Mouse (Mus musculus): ENCODE data around the gene Ift140. TPM values are rescaled to one million over a fixed set of nuclear protein-coding genes. Genes with fewer than 3 reads are reported as not detected.
A peak's percentile ranks its signal among the peaks of the same experiment; 100 is the strongest.

Ift140 gene
- total and polyA plus RNA-seq, 3 experiments, result 3.1 to 5.2 (median 5.0) TPM

DNA sequence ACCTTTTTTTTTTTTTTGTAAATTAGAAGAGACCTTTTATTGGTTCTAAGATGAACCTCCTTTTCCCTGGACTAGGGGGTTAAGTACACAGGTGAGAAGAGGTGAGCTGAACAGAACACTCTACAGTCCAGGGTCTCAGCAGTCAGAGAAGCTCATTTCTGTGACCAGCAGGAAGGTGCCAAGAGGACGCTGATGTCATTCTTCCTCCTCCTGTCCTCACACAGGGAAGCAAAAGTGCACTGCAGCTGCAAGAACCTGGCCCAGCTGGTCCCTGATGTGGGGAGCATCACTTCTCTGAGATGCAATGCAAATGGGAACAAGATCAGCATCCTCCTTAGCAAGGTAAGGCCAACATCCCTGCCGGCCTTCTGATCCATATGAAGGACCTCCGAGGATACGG is 29.4 kb downstream of the Ift140 start:
- no peak for DNase-seq
- Histone ChIP-seq H3K4me1 (ENCODE audit: control insufficient read depth, insufficient read depth, low read length) (peaks cover 5% of the 10 kb centered on the region), H3K36me3 (ENCODE audit: control insufficient read depth, insufficient read depth, low read length) (no peaks in the 10 kb centered on the region), H3K9ac (ENCODE audit: low read depth, low read length) (no peak overlapping the region), H3K27me3 (ENCODE audit: control insufficient read depth, insufficient read depth, low read length) (no peaks in the 10 kb centered on the region), H3K27ac (peak overlapping the region; percentile 18), H3K79me2 (replicated peaks; ENCODE audit: control insufficient read depth, insufficient read depth, low read length) (no peaks in the 10 kb centered on the region), H3K4me3 (no peak overlapping the region)
- intact Hi-C loops (cut with DNase I), result no loop called here
- WGBS, result 69% methylated on average over 4 of the region's 4 CpGs
- TF ChIP-seq POLR2A (IDR thresholded peaks at IDR 0.05; ENCODE audit: insufficient read depth, low read depth, low read length), result no peak
- no peak for TF ChIP-seq CTCF (IDR thresholded peaks at IDR 0.05)
- no peak for TF ChIP-seq EP300 (IDR thresholded peaks at IDR 0.05; ENCODE audit: insufficient read depth, low read depth, low read length)

DNA sequence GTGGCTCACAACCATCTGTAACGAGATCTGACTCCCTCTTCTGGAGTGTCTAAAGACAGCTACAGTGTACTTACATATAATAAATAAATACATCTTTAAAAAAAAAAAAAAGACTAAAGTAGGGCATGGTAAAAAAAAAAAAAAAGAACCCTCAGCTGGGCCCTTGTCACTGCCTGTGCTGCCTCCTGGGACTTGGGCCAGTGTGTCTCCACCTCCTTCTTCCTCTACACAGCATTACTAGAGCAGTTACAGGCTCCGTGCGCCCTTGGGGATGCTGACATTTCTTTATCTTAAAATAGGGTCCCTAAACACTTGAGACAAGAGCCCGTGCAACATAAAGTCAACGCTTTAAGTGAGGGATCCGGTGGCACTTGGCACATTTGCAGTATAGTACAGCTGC is 31.3 kb downstream of the Ift140 start:
- DNase-seq, result no peak

DNA sequence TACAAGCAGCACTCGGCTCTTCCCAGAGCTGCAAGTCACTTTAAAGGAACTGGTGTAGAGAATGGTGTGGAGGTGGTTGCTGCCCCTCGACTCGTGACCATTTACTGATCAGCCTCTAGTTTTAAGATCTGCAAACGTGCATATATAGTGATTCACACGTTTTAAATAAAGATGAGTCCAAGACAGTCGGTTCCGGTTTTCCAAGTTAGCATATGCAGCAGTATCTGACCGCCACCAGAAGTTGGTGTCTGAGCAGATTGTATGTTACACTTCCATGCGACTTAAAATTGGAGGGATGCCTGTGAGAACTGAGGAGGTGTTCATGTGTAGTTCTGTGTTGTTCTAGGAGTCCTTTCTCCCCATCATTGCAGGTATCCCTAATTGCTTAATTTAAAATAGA is 37.4 kb downstream of the Ift140 start:
- intact Hi-C loops (cut with DNase I), result no loop called here
- no peaks in the 10 kb centered on the region for H3K79me2 ChIP-seq (replicated peaks; ENCODE audit: control insufficient read depth, insufficient read depth, low read length)
- no peaks in the 10 kb centered on the region for H3K4me1 ChIP-seq (ENCODE audit: control insufficient read depth, insufficient read depth, low read length)
- no peak overlapping the region for H3K4me3 ChIP-seq
- no peak for DNase-seq
- no peak overlapping the region for H3K9ac ChIP-seq (ENCODE audit: low read depth, low read length)
- 79% methylated on average over 9 of the region's 9 CpGs for WGBS
- TF ChIP-seq CTCF (IDR thresholded peaks at IDR 0.05), result no peak
- no peaks in the 10 kb centered on the region; the same call in 1 of the 2 replicates for H3K36me3 ChIP-seq (ENCODE audit: control insufficient read depth, insufficient read depth, low read length)
- H3K27me3 ChIP-seq (ENCODE audit: control insufficient read depth, insufficient read depth, low read length), result no peaks in the 10 kb centered on the region
- H3K27ac ChIP-seq, result no peak overlapping the region

More for the DNA sequence above, 31.3 kb downstream of the Ift140 start:
- intact Hi-C loops (cut with DNase I), result no loop called here
- no peaks in the 10 kb centered on the region for H3K27me3 ChIP-seq (ENCODE audit: control insufficient read depth, insufficient read depth, low read length)
- no peaks in the 10 kb centered on the region for H3K79me2 ChIP-seq (replicated peaks; ENCODE audit: control insufficient read depth, insufficient read depth, low read length)
- H3K4me1 ChIP-seq (ENCODE audit: control insufficient read depth, insufficient read depth, low read length), result peaks cover 5% of the 10 kb centered on the region
- TF ChIP-seq POLR2A (IDR thresholded peaks at IDR 0.05; ENCODE audit: insufficient read depth, low read depth, low read length), result no peak
- WGBS, result 54% methylated on average over 6 of the region's 6 CpGs
- no peak overlapping the region for H3K27ac ChIP-seq
- no peak overlapping the region for H3K4me3 ChIP-seq
- H3K36me3 ChIP-seq (ENCODE audit: control insufficient read depth, insufficient read depth, low read length), result no peaks in the 10 kb centered on the region
- no peak overlapping the region for H3K9ac ChIP-seq (ENCODE audit: low read depth, low read length)

DNA sequence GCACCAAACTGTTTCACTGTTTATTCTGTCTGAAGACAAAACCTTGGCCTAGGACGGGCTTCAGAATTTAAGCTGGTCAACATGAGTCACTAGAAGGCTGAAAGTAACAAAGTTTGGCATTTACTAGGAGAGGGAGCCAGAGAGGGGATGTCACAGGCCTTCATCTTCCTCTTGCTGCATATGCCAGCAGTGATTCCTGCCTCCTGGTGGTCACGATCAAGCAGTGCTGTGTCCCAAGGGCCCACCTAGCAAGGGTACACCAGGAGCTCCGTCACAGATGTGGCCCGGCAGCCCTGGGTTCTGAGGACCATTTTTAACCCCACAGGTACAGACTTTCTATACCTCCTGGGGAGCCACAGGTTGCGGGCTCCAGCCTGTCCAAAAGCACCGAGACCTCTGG is 41.2 kb downstream of the Ift140 start:
- intact Hi-C loops (cut with DNase I), result no loop called here
- peaks cover 8% of the 10 kb centered on the region for H3K4me1 ChIP-seq (ENCODE audit: control insufficient read depth, insufficient read depth, low read length)
- H3K4me3 ChIP-seq, result no peak overlapping the region
- H3K27ac ChIP-seq, result no peak overlapping the region
- no peak for DNase-seq
- TF ChIP-seq POLR2A (IDR thresholded peaks at IDR 0.05; ENCODE audit: insufficient read depth, low read depth, low read length) (no peak), CTCF (IDR thresholded peaks at IDR 0.05) (peak; percentile 50)
- H3K9ac ChIP-seq (ENCODE audit: low read depth, low read length), result no peak overlapping the region
- WGBS, result 77% methylated on average over 6 of the region's 6 CpGs
- H3K27me3 ChIP-seq (ENCODE audit: control insufficient read depth, insufficient read depth, low read length), result no peaks in the 10 kb centered on the region
- H3K36me3 ChIP-seq (ENCODE audit: control insufficient read depth, insufficient read depth, low read length), result no peaks in the 10 kb centered on the region; the same call in 1 of the 2 replicates
- H3K79me2 ChIP-seq (replicated peaks; ENCODE audit: control insufficient read depth, insufficient read depth, low read length), result no peaks in the 10 kb centered on the region

DNA sequence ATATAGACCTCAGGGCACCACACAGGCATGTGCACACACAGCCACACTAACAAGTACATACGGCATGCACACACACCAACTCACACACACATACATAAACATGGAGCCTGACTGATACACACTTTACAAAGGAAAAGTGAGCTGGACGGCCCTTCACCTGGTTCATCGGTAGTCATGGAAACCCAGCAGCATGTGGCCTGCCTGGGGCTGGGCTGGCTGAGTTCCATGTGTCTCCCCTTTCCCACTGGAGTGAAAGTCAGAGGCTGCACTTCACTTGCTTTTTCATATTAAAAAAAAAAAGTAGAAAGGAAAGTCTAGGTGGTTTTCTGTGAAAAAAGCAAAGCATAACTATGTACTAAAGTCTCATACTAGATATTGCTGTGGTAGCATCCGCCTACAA is 47.4 kb downstream of the Ift140 start:
- Histone ChIP-seq H3K4me1 (ENCODE audit: control insufficient read depth, insufficient read depth, low read length) (peaks cover 40% of the 10 kb centered on the region), H3K27ac (peak overlapping the region; percentile 96), H3K36me3 (ENCODE audit: control insufficient read depth, insufficient read depth, low read length) (peaks cover 33% of the 10 kb centered on the region), H3K4me3 (no peak overlapping the region; the same call in 1 of the 2 replicates), H3K9ac (ENCODE audit: low read depth, low read length) (no peak overlapping the region), H3K79me2 (replicated peaks; ENCODE audit: control insufficient read depth, insufficient read depth, low read length) (no peaks in the 10 kb centered on the region), H3K27me3 (ENCODE audit: control insufficient read depth, insufficient read depth, low read length) (no peaks in the 10 kb centered on the region)
- intact Hi-C loops (cut with DNase I), result loop anchor here (2.0 to 5.0 kb wide), 2 partner anchors 14 to 46 kb away; partner anchors contain the start of genes Cramp1l and Ift140
- no peak for DNase-seq
- TF ChIP-seq POLR2A (IDR thresholded peaks at IDR 0.05; ENCODE audit: insufficient read depth, low read depth, low read length), result no peak
- no peak for TF ChIP-seq CTCF (IDR thresholded peaks at IDR 0.05)
- no peak for TF ChIP-seq EP300 (IDR thresholded peaks at IDR 0.05; ENCODE audit: insufficient read depth, low read depth, low read length)
- WGBS, result 76% methylated on average over 4 of the region's 4 CpGs

DNA sequence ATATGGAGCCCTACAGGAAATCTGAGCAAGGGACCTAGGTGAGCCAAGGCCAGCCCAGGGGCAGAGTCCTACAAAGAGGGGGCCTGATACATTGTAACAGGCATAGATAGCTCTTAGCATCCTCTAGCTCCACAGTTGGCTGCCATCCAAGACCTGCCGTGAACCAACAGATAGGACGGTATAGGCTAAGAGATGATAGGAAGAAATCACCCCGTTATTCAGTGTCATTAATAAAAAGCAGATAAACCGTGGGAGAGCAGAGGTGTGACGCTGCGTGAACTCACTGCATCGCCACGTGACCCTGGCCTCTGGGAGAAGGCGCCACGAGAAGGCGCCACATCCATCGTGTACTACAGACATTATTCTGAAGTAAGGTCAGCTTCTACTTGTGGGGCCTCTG is 48.0 kb downstream of the Ift140 start:
- peak in 1 of 2 experiments; percentile 58 for DNase-seq
- Histone ChIP-seq H3K4me3 (peak overlapping the region; percentile 4), H3K27me3 (ENCODE audit: control insufficient read depth, insufficient read depth, low read length) (no peaks in the 10 kb centered on the region)

More for the DNA sequence above, 48.0 kb downstream of the Ift140 start:
- no peaks in the 10 kb centered on the region for H3K79me2 ChIP-seq (replicated peaks; ENCODE audit: control insufficient read depth, insufficient read depth, low read length)
- peaks cover 43% of the 10 kb centered on the region for H3K4me1 ChIP-seq (ENCODE audit: control insufficient read depth, insufficient read depth, low read length)
- TF ChIP-seq EP300 (IDR thresholded peaks at IDR 0.05; ENCODE audit: insufficient read depth, low read depth, low read length) (no peak), CTCF (IDR thresholded peaks at IDR 0.05) (peak; percentile 32)
- peaks cover 37% of the 10 kb centered on the region for H3K36me3 ChIP-seq (ENCODE audit: control insufficient read depth, insufficient read depth, low read length)
- H3K9ac ChIP-seq (ENCODE audit: low read depth, low read length), result peak overlapping the region; percentile 14
- intact Hi-C loops (cut with DNase I), result loop anchor here (1.0 to 5.0 kb wide), 3 partner anchors 15 to 47 kb away; partner anchors contain the start of genes Cramp1l and Ift140
- WGBS, result 16% methylated on average over 12 of the region's 12 CpGs
- peak overlapping the region; percentile 96 for H3K27ac ChIP-seq
